Mouse (Mus musculus) lung, postnatal 14 days (tissue): ENCODE results near the gene Bmp4.

Source experiments
- DNase-seq: peaks from one replicate; pipeline ENCODE4 v3.0.0; 2021

Bmp4 gene

GRCm38 (mm10) chr14:46390249-46390775 is at the start of gene Bmp4:
Bmp4 (minus strand) TSS chr14:46390669.
- peak; percentile 76 for DNase-seq

GRCm38 (mm10) chr14:46439461-46440048 is 49.1 kb upstream of the Bmp4 start:
- no peak for DNase-seq

GRCm38 (mm10) chr14:46436471-46437090 is 46.1 kb upstream of the Bmp4 start:
- no peak for DNase-seq

- no peak for DNase-seq
Observed at GRCm38 (mm10) chr14:46430231-46430630, 39.8 kb upstream of the Bmp4 start.

DNA sequence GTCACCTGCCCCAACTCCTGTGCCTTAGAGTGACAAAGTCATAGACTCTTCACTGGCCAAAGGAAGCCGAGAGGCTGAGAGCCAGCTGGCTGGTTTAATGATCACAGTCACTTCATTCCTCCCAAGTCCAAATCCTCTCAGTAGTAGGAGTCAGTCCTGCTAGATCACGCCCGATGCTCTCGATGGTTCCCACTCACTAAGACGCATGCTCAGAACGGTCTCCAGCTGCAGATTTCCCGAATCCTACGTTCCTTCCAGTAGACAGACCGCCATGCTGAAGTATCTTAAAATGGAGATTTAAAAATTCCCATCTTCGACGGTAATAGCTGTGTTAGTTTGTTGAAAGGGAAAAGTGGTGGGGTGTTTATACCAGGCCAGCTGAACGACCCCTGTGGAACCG is 36.8 kb upstream of the Bmp4 start:
- DNase-seq, result no peak

DNA sequence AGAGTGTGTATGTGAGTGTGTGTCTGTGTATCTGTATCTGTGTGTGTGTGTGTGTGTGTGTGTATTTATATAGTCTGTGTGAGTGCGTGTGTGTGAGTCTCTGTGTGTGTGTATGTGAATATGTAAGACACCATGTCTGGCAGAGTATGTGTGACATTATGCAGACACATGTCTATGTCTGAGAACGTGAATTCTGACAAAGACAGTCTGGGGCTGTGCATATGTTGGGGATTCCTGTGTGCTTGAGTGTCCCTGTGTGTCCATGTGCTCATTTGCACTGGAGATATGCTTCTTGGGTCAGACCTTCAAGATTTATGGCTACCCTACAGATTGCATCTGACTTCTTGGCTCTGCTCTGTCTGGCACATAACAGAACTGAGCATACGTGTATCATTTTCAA is 31.4 kb upstream of the Bmp4 start:
- DNase-seq, result no peak

GRCm38 (mm10) chr14:46419269-46419668 is 28.8 kb upstream of the Bmp4 start:
- no peak for DNase-seq

GRCm38 (mm10) chr14:46418371-46419097 is 28.1 kb upstream of the Bmp4 start:
- no peak for DNase-seq

DNA sequence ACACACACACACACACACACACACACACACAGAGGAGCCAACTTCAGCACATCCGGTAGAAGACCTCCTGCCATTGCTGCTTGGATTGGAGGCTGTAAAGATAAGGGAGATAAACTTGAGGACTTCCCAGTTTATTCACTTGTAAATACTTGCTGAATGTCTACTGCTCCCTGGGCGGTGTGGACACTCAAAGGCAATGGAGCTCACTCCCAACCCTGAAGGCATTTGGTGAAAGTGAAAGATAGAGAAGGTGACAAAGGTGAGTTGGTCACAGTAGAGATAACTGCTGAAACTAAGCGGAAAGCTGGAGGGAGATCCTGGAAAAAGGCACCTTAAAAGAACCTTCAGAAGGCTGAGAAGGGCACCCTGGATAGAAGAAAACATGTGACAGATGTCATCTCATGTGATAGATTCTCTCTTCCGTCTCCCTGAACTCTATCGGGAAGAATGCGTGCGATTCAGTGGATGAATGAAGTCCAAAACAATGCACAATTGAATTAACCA is 22.1 kb upstream of the Bmp4 start:
- DNase-seq, result no peak

DNA sequence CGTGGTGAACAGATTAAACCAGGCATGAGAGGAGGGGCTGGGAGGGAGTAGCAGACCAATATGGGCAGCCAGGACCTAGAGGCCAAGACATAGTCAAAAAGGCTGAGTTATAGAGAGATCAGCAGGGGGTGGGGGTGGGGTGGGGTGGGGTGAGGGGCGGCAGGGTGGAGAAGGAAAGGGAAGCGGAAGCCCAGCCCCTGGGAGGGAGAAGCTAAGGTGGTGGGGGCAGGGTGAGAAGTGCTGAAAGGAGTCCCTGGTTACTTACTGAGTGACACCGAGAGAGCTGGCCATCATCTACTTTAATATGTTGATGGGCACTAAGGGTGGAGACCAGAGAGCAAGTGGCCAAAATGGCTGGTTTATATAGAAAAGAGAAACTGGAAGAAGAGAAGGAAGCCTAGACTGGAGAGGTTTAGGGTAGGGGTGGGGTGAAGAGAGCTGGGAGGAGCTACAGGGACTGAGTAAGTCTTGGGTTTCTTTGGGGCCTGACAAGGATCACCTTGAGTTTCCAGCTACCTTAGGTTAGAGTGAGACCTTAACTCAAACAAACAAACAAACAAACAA is 20.2 kb upstream of the Bmp4 start:
- DNase-seq, result no peak

DNA sequence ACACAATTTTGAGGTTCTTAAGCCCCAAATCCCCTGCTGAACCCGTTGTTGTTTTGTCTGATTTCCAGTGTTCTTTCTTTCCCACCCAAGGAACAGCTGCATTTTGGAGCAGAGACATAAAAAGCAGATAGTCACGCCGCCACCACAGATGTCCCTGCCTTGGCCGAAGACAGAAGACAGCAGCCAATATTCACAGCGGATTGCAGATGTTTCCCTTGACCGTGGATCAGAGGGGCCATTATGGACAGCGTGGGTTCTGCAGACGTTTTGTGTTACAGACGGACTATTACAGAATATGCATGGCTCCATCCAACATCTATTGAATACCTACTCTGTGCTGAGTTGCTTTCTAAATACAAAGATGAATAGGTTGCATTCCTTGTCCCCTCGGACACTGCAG is 18.5 kb upstream of the Bmp4 start:
- no peak for DNase-seq

GRCm38 (mm10) chr14:46408319-46408718 is 17.9 kb upstream of the Bmp4 start:
- DNase-seq, result no peak

DNA sequence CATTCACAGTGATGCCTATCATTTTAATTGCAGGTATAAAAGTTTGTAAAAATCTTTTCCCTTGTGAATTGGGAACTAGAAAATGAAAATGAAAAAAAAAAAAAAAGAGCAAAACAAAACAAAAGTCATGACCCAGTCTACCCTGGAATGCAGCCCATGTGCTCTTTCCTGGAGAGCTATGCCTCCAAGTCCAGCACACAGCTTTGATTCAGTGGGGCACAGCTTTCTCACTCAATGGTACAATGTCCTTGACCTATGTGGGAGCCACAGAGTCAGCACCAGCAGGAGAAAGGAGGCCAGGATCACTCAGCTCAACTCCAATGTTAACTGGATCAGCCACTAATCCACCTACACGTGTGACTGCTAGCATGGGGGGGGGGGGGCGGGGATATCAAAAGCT is 9.5 kb upstream of the Bmp4 start:
- DNase-seq, result no peak

GRCm38 (mm10) chr14:46398091-46398695 is 7.7 kb upstream of the Bmp4 start:
- DNase-seq, result peak; percentile 44

- no peak for DNase-seq
Observed at GRCm38 (mm10) chr14:46391621-46392170, 1.2 kb upstream of the Bmp4 start.

DNA sequence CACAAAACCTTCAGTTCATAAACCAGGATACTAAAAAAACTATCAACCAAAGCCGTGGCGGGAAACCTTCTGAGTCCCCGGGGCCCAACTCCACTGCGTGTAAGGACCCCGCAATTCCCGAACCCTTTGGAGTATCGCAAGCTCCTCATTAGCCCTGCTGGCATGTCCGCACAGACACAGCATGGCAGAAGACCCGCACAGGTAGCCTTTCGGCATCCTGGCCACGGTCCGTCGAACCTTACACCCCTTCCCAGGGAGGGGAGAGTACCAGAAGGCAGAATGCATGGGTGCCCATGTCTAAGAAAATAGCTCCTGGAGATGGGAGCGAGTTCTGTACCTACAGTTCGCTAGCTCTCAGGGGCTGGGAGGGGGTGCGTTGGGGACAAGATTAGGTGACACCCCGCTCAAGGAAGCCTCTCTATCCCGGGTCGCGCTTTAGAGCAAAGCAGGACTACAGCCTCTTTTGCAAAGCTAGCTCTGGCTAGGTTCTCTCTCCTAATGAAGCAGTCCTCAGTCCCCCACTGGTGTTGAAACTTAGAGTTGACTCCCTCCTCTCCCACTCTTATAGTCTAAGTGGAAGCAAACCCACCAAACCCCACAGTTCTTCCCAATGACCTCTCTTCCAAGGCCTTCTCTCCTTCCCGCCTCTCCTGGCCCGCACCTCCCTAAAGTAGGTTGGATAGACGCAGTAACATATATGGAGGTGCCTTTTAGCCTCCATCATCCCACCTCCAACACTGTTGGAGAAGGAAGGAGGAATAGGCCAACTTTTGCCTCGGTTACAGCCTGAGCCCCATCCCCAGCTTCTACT is 826 bp downstream of the Bmp4 start:
- peak; percentile 16 for DNase-seq

GRCm38 (mm10) chr14:46388636-46389035 is 1.8 kb downstream of the Bmp4 start:
- DNase-seq, result peak; percentile 74

GRCm38 (mm10) chr14:46387821-46388481 is 2.5 kb downstream of the Bmp4 start:
- DNase-seq, result peak; percentile 62

DNA sequence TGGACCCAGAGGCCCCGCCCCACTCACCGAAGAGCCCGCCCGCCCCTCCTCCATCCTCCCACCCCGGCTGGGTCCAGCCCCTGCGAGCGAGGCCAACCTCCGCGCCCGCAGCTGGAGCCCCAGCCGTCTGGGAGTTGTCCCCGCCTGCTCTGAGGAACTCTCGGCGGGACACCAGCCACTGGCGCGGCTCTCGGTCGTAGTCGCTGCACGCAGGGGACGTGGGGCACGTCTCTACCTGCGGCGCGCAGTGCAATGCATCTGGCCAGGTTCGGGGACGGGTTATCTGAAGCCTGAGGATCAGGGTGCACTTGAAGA is 3.2 kb downstream of the Bmp4 start:
- DNase-seq, result peak; percentile 92

- no peak for DNase-seq
Observed at GRCm38 (mm10) chr14:46386478-46387356, 3.8 kb downstream of the Bmp4 start.
